Mouse (Mus musculus): Measurements from ENCODE around the gene Ncdn. TPM values are rescaled to one million over a fixed set of nuclear protein-coding genes. Genes with fewer than 3 reads are reported as not detected.

Gene Ncdn
- total RNA-seq (2014; fragmentation: Nextera tagmentation) (13.0 and 17.9 TPM in 2 replicates), total RNA-seq (2017) (6.3 and 10.1 TPM in 2 replicates)

GRCm38 (mm10) chr4:126753268-126754230 is at the start of gene Ncdn, which contains the start of gene AU040320:
Ncdn (minus strand) TSS chr4:126753438.
AU040320 (plus strand) TSS chr4:126753544.
- peak; percentile 87 for ATAC-seq (replicated peaks; ENCODE audit: poor library complexity, severe bottlenecking)

DNA sequence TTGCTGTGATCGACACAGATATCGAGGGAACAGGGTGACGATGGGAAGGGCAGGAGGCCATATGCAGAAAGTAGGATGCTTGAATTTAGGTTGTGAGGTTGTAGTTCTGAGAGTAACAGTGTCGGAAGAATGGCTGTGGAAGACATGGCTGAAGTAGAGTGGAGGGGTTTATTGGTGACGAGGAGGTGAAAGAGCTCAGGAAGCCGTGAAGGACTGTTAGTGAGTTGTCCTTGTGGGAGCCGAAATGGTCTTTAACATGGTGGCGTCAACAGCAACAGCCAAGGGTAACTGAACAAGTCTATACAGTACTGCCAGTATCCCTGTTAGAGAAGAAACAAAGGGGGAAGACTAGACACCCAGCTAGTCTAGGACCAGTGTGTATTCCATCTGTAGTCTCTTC is 48.9 kb upstream of the Ncdn start:
- no peak for ATAC-seq (replicated peaks; ENCODE audit: poor library complexity, severe bottlenecking)

- ATAC-seq (replicated peaks; ENCODE audit: poor library complexity, severe bottlenecking): no peak
Measured at GRCm38 (mm10) chr4:126792341-126793102, 39.3 kb upstream of the Ncdn start.

GRCm38 (mm10) chr4:126782996-126783395 is 29.8 kb upstream of the Ncdn start:
- no peak for ATAC-seq (replicated peaks; ENCODE audit: poor library complexity, severe bottlenecking)

GRCm38 (mm10) chr4:126782512-126782911 is 29.3 kb upstream of the Ncdn start:
- ATAC-seq (replicated peaks; ENCODE audit: poor library complexity, severe bottlenecking): no peak

GRCm38 (mm10) chr4:126781871-126782270 is 28.6 kb upstream of the Ncdn start:
- no peak for ATAC-seq (replicated peaks; ENCODE audit: poor library complexity, severe bottlenecking)

GRCm38 (mm10) chr4:126779826-126780775 is 26.9 kb upstream of the Ncdn start:
- no peak for ATAC-seq (replicated peaks; ENCODE audit: poor library complexity, severe bottlenecking)

DNA sequence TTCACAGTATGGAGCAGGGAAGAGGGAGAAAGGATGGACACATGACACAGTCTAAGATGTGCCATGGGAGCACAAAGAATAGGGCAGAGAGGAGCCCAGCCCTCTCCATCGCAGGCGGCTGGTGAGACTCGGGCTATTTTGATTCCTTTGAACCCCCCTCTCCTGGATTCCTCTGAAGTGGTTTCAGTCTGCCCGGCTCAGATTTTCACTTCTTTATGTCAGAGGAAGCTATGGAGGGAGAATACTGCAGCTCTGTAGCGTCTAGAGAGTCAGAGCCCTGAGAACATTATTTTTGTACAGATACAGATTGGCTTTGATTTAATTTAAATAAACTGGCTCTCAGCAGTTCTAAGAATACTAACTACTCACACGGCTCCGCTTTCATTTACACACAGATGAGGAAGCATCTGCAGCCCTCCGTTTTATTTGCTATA is 25.9 kb upstream of the Ncdn start:
- ATAC-seq (replicated peaks; ENCODE audit: poor library complexity, severe bottlenecking): no peak

DNA sequence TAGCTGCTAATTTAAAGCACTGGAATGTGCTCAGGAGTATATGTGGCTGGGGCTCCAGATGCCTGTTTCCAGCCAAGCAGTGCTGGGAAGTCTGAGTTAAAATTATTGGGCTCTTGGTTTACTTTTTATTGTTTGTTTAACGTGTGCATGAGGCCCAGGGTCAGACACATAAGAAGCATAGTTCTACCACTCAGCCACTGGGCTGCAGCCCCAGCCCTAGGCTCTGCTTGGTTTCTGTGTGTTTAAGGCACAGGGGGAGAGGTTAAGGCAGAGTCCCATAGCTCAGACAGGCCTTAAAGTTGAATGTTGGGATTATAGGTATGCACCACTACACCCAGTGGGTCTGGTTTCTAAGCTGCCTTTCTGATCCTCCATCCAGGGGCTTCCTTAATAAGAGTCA is 21.9 kb upstream of the Ncdn start:
- no peak for ATAC-seq (replicated peaks; ENCODE audit: poor library complexity, severe bottlenecking)

GRCm38 (mm10) chr4:126773871-126774270 is 20.6 kb upstream of the Ncdn start:
- ATAC-seq (replicated peaks; ENCODE audit: poor library complexity, severe bottlenecking): no peak

DNA sequence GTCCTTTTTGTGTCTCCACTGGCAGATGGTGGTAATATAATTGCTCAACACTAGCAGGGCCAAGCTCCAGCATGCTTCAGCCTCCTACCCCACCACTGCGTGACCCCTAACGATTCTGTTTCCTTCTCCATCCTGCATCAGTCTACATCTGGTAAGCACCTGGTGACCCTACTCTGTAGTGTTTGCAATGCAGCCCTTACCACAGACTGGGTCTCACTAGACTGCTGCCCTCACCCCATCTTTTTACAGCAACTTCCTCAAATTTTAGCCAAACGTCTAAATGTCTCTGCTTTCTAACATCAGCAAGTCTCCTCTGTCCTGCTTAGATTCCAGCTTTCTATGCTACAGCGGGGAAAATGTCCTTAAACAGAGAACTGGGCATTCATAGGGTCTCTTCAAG is 17.6 kb upstream of the Ncdn start:
- peak; percentile 84 for ATAC-seq (replicated peaks; ENCODE audit: poor library complexity, severe bottlenecking)

DNA sequence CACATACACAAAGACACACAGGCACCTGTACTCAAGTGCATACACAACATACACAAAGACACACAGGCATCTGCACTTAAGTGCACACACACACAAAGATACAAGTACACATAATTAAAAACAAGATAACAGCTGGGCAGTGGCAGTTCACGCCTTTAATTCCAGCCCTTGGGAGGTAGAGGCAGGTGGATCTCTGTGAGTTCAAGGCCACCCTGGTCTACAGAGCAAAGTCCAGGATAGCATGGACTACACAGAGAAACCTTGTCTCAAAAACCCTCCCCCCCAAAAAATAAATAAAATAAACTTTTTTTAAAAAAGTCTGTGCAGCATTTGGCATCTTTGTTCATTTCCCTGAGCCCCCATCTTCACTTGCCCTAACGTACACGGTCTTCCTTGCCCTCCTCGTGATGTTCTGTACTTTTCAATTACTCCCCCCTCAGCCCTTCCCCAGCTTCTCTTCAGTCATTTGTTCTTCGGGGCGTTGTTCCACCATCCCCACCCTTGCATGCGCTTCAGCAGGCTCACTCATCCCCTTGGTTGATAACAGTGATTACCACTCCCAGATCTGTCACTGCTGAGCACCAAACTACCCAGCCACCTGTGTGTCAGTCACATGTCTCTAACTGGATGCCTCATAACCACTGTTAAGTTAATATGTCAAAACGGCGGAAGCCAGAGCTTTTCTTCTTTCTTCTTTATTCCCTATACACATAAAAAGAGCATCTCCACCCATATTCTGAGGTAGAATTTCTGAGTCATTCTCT is 16.7 kb upstream of the Ncdn start:
- no peak for ATAC-seq (replicated peaks; ENCODE audit: poor library complexity, severe bottlenecking)

DNA sequence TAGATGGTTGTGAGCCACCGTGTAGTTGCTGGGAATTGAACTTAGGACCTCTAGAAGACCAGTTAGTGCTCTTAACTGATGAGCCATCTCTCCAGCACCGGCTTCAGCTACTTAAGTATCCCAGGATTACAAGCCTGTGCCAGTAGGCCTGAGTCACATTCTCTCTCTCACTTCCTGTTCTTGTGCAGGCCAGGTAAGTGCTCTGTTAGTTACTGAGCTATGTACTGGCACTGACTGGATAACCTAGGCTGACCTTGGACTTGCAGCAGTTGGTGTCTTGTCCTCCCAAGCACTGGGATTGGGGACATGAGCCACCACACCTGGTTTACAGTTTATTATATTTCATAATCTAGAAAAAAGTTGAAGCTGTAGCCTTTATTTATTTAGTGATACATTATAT is 10.2 kb upstream of the Ncdn start:
- no peak for ATAC-seq (replicated peaks; ENCODE audit: poor library complexity, severe bottlenecking)

DNA sequence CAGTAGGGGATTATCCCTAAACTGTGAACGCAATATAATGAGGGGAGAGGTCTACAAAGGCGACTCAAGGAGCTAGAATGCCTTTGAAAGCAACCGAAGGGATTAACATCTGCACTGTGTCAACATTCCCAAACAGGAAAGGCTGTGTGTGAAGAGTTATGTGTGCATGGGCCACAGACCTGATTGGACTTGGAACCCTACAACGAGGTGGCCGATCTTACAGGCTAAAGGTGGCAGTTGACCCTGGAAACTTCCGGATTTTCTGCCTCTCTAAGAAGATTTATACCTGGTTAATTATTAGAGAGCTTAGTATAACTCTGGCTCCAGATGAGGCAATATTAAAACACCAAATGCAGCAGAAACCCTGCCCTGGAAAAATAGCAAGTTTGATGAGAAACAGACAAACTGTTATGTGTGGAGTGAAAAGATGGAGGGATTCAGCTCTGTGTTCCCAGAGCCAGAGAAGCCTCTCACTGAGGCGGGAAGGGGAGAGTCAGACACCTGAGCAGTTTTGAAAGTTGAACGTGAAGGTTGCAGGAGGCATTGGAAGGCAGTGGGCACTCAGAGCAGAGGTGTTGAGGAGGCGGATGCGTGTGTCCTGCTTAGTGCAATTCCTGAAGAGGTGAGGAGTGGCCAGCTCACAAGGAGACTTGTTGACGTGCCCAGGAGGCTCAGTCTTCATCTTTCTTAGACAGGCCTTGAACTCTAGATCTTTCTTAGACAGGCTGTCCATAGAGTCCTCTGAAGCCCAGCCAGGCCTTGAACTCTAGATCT is 9.5 kb upstream of the Ncdn start:
- no peak for ATAC-seq (replicated peaks; ENCODE audit: poor library complexity, severe bottlenecking)

GRCm38 (mm10) chr4:126759435-126759834 is 6.2 kb upstream of the Ncdn start:
- ATAC-seq (replicated peaks; ENCODE audit: poor library complexity, severe bottlenecking): peak; percentile 46; the same call in 1 of the 2 replicates

GRCm38 (mm10) chr4:126758299-126758698 is 5.1 kb upstream of the Ncdn start:
- no peak for ATAC-seq (replicated peaks; ENCODE audit: poor library complexity, severe bottlenecking)

DNA sequence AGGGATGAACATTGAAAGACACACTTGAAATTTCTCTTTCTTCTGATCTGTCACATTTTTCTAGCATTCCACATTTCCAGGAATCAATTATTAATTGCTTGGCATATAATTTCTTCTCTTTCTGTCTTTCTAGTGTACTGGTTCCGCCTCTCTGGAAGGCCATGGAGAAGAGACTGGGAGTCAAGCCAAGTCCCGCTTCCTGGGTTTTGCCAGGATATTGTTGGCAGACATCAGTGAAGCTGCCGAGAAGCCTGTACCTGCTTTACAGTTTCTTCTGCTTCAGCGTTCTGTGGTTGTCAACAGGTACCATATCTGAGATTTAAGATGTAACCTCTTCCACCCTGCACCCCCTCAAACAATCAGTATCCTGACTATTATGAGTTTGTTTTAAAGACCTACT is 3.5 kb upstream of the Ncdn start:
- no peak for ATAC-seq (replicated peaks; ENCODE audit: poor library complexity, severe bottlenecking)

- no peak for ATAC-seq (replicated peaks; ENCODE audit: poor library complexity, severe bottlenecking)
Measured at GRCm38 (mm10) chr4:126754736-126755374, 1.6 kb upstream of the Ncdn start.
